Mouse (Mus musculus) spleen, postnatal 10 days (tissue): ENCODE results near the gene Erbb2.

ENCODE experiments used
- DNase-seq, 2 experiments: peaks; one replicate each; pipeline ENCODE4 v3.0.0; 2021 to 2022; ENCODE audit warnings: low spot score in 2 of 2

Gene Erbb2

DNA sequence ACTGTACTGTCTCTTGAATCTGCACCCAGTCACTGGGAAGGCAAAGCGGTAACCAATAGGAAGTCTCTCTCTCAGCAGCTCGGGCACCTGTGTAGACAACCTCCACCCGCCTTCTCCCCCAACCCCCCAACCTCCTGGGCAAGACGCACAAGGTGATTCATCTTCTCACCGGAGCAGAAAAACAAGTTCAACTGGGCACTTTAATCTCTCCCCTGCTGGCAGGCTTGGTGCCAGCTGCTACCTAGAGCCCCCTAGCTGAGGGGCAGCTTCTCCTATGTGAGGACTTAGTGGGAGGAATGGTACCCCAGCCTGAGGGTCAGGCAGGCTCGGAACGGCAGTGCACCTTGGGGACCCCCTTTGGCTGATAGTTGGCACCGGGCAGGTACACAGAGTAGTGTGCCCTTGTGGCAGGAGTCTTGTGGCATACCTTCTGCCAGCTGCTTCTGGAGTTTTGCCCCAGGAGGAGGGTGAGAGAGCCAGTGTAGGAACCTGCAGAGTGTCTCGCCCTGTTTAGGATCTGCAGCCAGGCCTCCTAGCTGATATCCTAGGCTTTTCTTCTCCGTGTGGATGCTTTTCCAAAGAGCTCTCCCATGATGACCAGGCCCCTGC, 6.8 kb downstream of the Erbb2 start:
- peak in 1 of 2 experiments; percentile 12 for DNase-seq

GRCm38 (mm10) chr11:98426592-98426991, 14.3 kb downstream of the Erbb2 start:
- no peak for DNase-seq

DNA sequence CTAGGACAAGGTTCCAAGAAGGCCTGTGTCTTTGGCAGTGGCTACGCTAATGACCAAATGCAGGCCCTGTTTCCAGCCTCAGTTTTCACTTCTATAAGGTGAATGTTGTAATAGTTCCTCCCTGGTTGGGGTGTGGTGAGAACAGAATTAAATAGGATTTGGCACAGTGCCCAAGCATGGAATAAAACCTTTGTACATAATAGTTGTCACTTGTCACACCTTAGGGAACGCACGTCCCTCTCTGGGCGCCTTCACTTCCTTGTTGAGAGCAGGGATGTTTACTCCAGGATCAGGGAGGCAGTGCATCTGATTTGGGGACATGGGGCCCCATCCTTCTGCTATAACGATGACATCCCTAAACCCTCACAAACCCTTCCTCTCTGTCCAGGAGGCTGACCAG, 16.2 kb downstream of the Erbb2 start:
- DNase-seq = no peak

- DNase-seq = no peak
These were observed 19.7 kb downstream of the Erbb2 start for GRCm38 (mm10) chr11:98431743-98432502.

GRCm38 (mm10) chr11:98435723-98436122, 23.5 kb downstream of the Erbb2 start:
- no peak for DNase-seq

DNA sequence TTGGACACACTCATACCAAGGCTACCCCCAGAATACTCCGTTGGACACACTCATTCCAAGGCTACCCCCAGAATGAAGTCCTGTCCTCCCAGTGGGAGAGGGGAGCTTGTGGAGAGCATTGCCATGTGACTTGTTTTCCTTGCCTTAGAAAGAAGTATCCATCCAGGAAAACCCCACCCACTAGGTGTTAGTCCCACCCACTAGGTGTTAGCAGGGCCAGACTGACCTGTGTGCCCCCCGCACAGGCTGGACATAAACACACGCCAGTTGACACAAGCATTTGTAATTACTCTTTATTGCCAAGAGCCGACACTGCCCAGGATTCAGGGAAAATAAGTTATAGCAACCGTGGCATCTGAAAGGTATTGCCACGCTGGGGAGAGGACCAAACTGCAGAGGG, 25.2 kb downstream of the Erbb2 start:
- DNase-seq = no peak

DNA sequence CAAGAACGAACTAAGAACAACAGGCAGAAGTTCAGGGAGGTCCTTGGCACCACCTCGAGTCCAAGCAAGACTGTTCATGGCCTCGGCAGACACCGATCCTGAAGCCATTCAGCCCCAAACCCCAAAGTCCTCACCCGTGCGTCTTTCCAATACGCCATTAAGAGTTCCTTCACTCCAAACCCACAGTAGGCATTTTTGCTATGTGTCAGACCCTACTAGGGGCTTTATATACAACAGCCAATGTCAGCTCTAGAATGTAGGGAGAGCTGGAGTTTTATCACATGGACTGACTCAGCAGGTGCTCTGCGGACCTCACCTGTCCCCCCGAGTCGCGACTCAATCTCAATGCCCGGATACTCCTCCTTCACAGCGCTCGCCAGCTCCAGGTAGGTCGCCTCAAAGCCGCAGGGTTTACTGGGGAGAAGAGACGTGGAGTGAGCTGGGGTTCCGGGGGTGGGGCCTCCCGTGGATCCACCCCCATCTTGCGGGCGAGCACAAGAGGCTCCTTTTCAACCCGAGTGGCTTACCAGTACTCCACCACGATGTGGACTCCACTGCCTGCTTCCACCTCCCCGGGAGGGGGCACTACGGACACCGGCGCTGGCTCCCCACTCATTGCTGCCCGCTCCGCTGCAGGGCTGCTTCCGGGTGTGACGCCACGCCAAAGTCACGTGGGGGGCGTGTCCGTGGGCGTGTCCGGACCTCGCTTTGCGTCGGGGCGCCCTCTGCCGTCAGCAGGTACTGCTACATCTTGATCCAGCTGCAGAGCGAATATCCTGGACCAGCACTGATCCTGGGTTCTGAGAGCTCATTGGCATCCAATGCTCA, 26.3 kb downstream of the Erbb2 start, which contains the start of gene Mien1:
Gene Mien1, minus strand, starts transcription at position 661 of the 828 bp plus-strand sequence.
- DNase-seq = peak; percentile 97 to 98

GRCm38 (mm10) chr11:98443688-98444087, 31.4 kb downstream of the Erbb2 start:
- DNase-seq = no peak

DNA sequence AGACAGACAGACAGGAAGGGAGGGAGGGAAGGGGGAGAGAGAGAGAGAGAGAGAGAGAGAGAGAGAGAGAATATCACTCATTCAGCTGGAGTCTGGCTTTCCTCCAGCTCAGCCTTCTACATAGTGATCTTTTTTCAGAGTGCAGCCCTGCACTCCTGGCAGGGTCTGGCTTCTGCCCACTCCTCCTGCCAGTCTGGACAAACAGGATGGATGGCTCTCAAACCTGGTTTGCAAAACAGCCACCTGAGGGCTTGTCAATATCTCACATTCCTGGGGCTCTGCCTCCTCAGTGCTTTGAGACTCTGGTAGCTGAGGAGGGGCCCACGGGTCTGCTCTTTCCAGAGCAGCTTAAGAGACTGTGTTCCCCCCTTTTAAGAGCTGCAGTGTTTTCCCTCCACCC, 33.0 kb downstream of the Erbb2 start:
- DNase-seq = no peak

DNA sequence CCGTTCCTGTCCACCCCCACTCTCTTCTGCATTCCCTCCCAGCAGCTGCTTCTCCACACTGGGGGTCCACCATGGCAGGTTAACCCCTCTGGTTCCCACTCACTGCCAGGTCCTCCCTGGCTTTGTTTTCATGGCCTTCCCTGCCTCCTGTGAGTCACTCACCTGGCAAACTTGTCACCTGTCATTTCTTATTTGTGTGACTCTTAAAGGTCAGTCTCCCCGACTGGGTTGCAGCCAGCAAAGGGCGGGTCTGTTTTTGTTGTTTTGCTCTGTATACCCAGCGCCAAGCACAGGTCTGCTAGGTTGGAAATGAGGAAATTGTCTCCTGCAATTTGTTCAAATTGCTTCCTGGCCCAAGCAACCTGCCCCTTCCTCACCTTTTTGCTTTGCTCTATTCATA, 33.4 kb downstream of the Erbb2 start:
- DNase-seq = no peak

GRCm38 (mm10) chr11:98446213-98446561, 33.9 kb downstream of the Erbb2 start, which contains the start of gene Grb7:
Grb7 (plus strand) TSS chr11:98446394.
- DNase-seq = no peak

GRCm38 (mm10) chr11:98446562-98447474, 34.5 kb downstream of the Erbb2 start:
- no peak for DNase-seq

GRCm38 (mm10) chr11:98447475-98447834, 35.2 kb downstream of the Erbb2 start:
- no peak for DNase-seq

GRCm38 (mm10) chr11:98448191-98448790, 36.0 kb downstream of the Erbb2 start:
- DNase-seq = no peak

- no peak for DNase-seq
These were observed 37.1 kb downstream of the Erbb2 start for GRCm38 (mm10) chr11:98449419-98449818.

DNA sequence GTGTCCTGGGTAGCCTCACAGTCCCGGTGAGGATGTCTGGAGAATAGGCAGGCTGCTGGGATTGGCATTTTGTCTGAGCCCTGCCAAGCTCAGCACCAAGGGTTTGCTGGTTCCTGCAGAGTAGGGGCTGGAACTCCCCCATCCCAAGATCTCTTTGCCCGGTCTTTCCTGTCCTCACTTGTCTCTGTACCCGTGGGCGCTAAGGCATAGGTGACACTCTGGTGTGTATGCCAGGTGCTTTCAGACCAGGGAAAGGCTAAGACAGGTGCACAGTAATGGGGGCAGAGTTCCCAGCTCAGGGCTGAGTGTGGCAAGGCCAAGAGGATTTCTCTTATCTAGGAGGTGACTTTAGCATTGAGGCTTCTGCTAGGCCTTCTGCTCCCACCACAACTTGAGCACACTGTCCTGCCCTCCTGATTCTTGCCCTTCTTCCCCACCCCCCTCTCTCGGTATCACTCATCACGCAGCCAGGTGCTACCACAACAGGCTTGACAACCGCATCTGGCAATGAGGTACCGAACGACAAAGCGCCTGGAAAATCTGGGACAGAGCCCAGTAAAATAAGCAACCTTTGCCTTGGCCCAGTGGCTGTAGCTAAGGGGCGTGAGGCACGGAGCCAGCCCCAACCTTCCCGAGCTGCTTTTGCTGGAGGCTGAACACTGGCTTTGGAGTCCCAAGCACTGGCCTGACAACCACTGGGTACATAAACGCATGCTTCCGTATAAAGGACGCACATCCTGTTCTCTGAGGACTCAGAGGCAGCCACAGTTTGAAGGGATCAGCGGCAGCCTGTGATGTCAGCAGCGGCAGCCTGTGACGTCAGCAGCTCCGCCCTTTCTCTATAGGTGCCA, 37.9 kb downstream of the Erbb2 start:
- DNase-seq = no peak

GRCm38 (mm10) chr11:98455484-98455883, 43.2 kb downstream of the Erbb2 start:
- DNase-seq = peak in 1 of 2 experiments; percentile 55

GRCm38 (mm10) chr11:98456545-98456944, 44.3 kb downstream of the Erbb2 start:
- DNase-seq = no peak

DNA sequence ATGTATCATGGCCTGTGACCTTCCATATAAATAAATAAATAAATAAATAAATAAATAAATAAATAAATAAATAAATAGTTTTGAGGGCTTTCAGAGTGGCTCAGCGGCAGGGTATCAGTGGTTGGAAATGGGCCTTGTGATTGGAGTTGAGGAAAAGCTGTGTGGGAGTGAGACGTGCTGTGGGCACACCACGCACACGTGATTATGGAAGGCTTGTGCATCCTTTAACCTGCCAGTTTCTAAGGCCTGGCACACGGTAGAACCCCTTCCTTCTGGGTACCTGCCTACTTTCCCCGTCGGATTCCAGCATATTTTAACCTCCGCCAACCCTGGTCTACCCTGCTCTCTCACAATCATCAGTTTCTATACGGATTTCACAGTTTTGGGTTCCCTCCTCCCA, 44.7 kb downstream of the Erbb2 start:
- DNase-seq = no peak
